Mouse (Mus musculus): ENCODE data around the gene Plscr3.
"Not testable (repeated sequence)": the region's sequence is repeated elsewhere in the genome, so short reads cannot be mapped to it uniquely, and the experiment has no call there.

Plscr3 gene

GRCm38 (mm10) chr11:69833554-69833953, 12.6 kb upstream of the Plscr3 start:
- no peak for DNase-seq (ENCODE audit: low spot score)

- DNase-seq (ENCODE audit: low spot score): peak; percentile 40
Measured at GRCm38 (mm10) chr11:69834001-69834549, 12.1 kb upstream of the Plscr3 start.

DNA sequence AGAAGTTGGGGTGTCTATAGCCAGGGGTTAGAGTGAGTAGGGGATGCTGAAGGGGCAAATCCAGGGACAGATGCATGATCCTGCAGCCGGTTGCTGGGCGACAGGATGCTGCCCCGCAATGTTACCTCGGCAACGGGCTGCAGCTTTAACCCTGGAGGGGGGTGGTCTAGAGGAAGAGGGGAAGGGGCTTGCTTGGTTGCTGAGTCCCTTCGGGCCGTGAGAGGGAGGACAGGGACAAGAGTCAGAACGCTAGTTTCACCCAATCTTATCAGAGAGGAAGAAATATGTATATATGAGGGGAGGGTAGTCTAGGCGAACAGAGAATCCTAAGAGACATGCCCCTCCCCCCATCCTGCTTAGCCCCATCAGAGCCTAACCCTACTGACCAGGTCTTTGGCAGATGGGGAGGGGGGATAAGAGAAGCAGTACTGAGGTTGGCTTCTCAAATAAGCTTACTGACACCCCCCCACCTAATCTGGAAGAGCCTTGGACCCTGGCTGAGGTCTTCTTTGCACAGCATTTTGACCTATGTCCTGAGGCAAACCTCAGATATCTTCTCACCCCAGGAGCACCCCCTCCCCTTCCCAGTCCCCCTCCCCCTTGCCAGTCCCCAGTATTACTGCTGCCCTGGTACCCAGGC, 10.7 kb upstream of the Plscr3 start:
- peak; percentile 68 for DNase-seq (ENCODE audit: low spot score)

GRCm38 (mm10) chr11:69835966-69836335, 10.2 kb upstream of the Plscr3 start:
- DNase-seq (ENCODE audit: low spot score): no peak

DNA sequence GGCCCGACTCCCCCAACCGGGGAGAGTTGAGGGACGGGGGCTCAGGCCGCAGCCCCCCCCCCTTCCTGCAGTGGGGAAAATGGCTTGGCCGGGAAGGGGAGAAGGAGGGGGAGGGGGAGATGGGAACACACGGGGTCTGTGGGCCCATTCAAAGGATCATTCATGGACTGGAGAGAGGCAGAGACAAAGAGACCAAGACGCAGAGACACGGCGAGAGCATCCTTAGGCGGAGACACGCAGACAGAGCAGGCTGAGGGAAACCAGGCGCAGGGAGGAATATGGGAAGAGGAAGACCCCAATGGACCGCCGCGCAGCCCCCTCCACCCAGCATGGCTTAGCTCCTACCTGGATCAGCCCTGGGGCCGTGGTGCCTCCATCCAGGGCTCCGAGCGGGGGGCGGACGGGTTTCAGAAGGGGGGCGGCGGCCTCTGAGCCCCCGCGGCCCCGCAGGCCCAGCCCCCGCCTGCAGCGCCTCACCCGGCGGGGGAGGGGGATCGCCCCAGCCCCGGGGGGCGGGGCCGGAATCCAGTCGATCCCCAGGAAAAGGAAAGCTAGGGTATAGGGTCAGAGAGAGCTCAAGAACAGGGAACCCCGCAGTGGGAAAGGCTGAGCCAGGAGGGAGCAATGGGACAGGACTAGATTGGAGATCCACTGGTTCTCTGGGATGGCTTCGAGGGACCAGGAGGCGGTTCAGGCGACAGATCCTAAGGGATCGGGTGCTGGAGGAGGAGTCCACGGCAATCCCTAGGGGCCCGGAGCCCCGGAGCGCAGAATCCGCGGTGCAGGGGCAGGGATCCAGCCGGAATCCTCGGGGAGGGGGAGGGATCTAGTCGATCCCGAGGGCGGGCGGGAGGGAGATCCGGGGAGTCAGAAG, 9.2 kb upstream of the Plscr3 start:
- peak; percentile 45 for DNase-seq (ENCODE audit: low spot score)

DNA sequence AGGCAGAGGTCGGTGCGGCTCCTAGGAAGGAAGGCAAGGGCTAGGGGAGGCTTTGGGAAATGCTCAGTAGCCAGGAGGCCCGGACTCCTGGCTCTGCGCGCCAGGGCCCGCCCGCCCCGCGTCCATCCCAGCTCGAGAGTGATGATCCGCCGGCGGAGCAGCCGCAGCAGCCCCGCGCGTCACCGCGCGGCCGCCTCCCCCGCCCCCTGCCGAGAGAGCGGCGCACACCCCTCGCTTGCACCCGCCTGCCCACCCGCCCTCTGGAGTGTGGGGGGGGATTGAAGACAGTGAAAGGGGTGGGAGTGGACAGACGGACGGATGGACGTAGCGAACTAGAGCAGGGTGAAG, 8.6 kb upstream of the Plscr3 start, which contains the start of gene Nlgn2:
Gene Nlgn2 (minus strand): TSS at position 181 of the 348 bp plus-strand sequence.
- no peak for DNase-seq (ENCODE audit: low spot score)

GRCm38 (mm10) chr11:69837952-69838713, 8.0 kb upstream of the Plscr3 start, which contains the start of gene Tmem256:
Tmem256 (plus strand) TSS chr11:69838514.
- peak; percentile 98 for DNase-seq (ENCODE audit: low spot score)

GRCm38 (mm10) chr11:69838714-69839104, 7.5 kb upstream of the Plscr3 start:
- DNase-seq (ENCODE audit: low spot score): no peak

DNA sequence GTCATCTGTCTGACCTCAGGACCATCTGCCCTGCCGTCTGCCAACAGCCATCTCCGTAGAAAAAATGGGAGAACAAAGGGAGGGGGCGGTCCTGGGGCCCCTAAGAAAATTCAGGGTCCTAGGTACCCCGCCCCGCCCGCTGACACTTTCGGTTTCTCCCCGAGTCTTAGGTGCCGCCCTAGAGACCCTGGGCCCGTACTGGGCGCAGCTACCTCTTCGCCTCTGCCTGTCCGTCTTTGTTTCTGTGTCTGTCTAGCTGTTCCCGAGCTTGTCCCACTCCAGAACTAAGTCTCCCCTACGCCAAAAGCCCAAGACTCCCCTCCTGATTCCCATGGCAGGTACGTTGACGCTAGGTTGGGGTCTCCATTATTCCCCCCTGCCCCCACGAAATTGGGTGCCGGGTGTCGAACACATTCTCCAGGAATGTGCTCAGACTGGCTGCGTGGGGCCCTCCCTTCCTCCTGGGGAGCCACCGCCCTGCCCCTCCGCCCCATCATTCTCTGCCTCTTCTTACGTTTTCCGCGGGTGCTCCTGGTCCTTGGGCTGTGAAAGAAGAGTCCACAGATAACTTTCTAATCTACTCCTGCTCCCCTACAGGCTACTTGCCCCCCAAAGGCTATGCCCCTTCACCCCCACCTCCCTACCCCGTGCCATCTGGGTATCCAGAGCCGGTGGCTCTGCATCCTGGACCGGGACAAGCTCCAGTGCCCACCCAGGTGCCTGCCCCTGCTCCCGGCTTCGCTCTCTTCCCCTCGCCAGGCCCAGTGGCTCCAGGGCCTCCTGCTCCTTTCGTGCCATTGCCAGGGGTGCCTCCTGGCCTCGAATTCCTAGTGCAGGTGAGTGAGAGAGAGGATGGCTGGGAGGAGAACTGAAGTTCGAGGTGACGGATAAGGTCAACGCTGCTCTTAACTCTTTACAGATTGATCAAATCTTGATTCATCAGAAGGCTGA, 837 bp downstream of the Plscr3 start:
- no peak for DNase-seq (ENCODE audit: low spot score)

DNA sequence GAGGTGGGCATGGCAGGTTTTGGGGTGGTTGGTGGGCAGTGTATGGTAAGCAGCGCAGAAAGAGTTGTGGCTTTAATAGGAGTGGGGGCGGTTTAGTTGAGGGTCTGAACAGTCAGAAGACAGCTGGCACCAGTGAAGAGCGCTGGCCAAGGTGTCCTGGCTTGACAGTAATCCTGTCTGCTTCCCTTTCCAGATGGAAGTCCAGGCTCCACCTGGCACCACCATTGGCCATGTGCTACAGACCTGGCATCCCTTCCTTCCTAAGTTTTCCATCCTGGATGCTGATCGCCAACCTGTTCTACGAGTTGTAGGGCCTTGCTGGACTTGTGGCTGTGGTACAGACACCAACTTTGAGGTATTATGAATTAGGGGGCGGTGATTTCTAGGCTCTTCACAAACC, 1.8 kb downstream of the Plscr3 start:
- DNase-seq (ENCODE audit: low spot score): no peak

- no peak for DNase-seq (ENCODE audit: low spot score)
Measured at GRCm38 (mm10) chr11:69849128-69849527, 3.0 kb downstream of the Plscr3 start.

- no peak for DNase-seq (ENCODE audit: low spot score)
Measured at GRCm38 (mm10) chr11:69849884-69850283, 3.7 kb downstream of the Plscr3 start.

GRCm38 (mm10) chr11:69850754-69851153, 4.6 kb downstream of the Plscr3 start:
- DNase-seq (ENCODE audit: low spot score): no peak

- DNase-seq (ENCODE audit: low spot score): no peak
Measured at GRCm38 (mm10) chr11:69853994-69854393, 7.8 kb downstream of the Plscr3 start.

- DNase-seq (ENCODE audit: low spot score): no peak
Measured at GRCm38 (mm10) chr11:69854680-69855079, 8.5 kb downstream of the Plscr3 start.

GRCm38 (mm10) chr11:69855347-69855746, 9.2 kb downstream of the Plscr3 start:
- peak; percentile 74 for DNase-seq (ENCODE audit: low spot score)

DNA sequence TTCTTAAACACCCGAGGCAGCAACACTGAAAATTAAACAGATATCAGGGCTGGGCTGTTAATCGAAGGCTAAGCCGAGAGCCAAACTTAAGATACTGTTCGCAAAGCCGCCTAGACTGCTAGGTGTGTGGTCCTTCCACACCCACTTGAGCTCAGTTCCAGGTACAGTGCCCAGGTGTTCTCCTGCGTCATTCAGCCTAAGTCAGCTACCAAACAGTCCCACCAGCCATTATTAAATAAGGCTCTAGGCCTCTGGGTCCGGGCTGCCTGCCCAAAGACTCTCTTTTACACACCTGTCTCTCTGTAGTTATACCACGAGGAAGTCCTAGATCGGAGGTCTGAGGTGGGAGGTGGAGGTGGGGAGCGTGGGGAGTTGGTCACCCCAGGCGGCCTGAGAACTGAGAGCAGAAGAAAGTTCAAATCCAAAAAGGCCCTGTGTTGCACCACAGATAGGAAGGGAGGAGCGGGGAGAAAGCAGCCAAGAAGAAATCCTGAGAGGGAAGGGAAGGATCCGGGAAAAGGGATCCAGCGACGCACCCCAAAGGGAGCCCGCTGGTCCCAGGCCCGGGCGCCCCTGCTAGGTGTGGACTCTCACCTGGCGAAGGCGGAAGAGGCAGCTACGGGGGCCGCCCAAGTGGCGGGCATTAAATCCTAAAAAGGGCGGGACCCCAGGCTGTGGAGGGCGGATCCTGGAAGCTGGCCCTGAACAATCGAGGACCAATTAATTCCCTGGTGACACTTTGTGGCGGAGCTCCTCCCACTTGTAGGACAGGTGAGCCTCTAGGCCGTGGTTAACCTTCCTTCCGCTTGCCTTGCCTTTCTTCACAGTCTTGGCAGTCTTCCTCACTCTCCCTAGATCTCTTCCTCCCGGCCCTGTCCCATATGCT, 12.2 kb downstream of the Plscr3 start, which contains the start of gene Tnk1:
Gene Tnk1 (minus strand): TSS at position 618 of the 886 bp plus-strand sequence.
- no peak for DNase-seq (ENCODE audit: low spot score)

DNA sequence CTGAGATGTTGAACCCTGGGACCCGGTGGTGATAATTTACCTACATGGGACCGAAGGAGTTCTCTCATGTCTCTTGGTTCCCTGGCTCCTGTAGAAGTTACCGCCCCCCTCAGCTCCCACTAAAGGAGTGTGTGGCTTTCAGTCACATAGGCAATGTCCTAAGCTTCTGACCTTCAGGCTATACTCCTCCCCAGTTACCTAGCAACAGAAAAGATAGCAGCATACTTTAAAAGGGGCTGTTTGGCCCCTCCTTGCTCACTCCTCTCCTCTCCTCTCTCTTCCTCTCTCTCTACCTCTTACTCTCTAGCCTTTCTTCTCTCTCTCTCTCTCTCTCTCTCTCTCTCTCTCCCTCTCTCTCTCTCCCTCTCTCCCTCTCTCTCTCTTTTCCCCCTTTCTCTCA, 17.6 kb downstream of the Plscr3 start:
- DNase-seq (ENCODE audit: low spot score): not testable (repeated sequence)

DNA sequence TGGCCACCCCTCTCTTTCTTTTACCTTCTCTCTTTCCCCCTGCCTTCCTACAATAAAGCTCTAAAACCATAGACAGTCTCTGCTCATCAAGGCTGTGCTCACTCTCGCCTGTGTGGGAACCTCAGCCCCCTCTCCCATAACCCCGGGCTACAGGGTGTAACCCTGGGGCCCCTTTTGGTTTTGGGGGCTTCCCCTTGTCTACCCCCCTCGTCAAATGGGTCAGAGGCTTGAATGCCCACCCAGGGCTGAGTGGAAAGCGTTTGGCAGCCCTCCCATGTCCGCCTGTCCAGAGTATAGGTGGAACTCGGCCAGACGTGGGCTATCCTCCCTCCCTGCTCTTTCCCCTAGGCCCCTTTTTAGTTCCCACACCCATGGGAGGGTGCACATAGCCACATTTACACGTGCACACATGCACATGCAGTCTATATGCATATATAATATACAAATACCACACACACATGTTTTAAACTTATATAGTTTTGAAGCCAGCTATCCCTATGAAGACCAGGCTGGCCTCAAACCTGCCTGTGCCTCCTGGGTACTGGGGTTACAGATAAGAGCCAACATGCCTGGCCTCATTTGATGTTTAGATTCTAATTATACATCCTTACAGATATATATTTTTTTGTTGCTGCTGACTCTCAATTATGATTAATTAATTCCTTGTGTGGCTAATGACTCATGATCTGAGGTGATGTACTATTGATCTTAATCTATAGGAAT, 18.1 kb downstream of the Plscr3 start:
- no peak for DNase-seq (ENCODE audit: low spot score)
